Mouse (Mus musculus) embryo, embryonic 9.5 days (tissue): ENCODE results near the gene Agpat4.

Source experiments
- DNase-seq: peaks from one replicate; pipeline ENCODE4 v3.0.0-alpha.2; 2017; ENCODE audit errors: extremely low spot score

Gene Agpat4

DNA sequence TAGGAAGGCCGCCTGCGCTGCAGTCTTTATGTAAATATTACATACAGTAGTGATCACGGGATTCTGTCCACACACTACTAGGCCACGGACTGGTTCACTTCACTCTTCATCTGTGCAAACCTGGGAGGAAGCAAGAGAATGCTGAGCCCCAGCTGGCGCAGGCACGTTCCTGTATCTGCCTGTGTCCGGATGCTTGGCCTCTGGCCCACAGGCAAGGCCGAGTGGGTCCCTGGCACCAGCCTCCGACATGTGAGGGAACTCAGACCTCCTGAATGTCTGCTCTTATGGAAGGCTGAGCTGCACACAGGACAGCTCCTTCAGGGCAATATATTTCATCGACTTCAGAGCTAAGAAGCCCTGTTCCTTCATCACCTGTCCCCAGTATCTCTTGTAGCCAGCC, 109.5 kb downstream of the Agpat4 start:
- no peak for DNase-seq

DNA sequence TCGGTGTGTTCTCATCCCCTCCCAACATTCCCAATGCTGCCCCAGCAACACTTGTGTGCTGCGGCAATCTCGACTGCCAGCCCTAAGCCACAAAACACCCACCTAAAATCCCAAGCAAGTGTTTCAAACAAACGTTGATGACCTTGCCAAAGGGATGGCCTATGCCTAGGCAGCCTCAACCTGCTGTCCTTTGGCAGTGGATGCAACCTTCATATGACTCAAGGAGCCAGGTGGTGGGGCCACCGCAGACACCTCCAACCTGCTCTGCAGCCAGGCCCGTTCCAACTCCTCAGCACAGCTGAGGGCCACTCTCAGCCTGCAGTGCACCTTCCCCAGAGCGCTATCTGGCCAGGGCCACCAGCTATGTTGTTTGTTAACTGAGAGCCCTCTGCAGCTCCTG, 110.0 kb downstream of the Agpat4 start:
- no peak for DNase-seq

DNA sequence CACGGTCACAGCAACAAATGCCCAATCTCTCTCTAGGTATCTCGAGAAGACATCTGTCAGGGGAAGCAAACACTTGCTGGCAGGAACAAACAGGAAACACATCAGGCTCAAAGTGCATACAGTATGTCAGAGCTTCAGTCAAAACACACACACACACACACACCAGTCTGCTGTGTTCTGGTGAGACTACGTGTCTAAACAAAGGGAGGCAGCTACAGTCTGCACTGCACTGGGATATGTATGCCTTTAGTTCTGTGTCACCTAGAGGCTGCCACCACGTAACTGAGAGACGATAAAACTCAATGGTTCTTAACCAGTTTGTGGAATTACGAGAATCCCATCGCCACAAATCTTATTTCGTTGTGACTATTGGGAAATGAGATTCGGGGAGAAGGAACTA, 111.3 kb downstream of the Agpat4 start:
- DNase-seq: no peak

DNA sequence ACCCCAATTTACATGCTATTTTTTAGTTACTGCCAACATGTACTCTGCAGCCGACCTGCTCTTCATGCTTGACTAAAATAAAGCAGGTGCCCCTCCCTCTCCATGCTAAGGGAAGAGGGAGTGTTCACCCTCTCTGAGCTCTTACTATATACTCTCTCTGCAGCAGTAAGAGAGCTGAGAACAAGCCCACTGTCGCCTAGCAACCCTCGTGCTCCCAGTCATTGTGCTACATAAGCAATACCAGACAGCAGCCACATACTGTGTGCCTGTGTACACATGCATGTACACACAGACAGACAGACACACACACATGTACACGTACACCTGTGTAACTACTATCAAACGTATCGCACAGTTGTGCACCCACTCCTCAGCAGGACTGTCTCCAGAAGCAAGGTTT, 111.7 kb downstream of the Agpat4 start:
- no peak for DNase-seq

DNA sequence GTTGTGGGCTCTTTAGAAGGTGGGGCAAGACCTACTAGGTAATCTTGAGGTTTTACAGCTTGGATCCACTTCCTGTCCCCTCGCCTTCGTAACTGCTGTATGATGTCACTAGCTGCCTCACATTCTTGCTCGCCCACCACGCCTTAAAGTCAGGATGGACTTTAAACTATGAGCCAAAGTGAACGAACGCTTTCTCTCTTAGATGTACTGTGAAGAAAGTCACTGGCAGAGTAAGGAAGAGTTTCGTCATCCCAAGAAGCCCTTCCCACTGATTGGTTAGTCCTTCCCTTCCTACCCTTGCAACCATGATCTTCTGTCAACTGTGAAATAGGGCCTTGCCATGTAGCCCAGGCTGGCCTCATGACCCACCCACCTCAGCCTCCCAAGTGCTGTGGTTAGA, 112.6 kb downstream of the Agpat4 start:
- DNase-seq: no peak

DNA sequence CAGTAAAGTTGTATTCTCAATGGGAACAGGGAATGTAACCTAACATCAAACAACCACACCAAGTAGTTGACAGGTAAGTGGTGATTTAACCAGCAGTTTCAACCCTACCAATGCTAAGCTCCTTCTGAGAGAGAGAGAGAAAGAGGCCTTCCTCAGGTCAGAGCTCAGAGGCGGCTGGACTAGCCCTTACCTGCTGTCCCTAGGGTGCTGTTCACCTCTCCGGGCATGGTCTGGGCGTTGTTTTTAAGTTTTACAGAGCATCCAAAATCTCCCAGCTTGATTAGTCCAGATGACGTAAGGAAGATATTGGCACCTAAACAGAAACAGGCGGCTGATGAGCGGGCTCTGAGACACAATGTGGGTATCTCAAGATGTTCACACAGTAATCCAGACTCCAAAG, 114.2 kb downstream of the Agpat4 start:
- DNase-seq: no peak

DNA sequence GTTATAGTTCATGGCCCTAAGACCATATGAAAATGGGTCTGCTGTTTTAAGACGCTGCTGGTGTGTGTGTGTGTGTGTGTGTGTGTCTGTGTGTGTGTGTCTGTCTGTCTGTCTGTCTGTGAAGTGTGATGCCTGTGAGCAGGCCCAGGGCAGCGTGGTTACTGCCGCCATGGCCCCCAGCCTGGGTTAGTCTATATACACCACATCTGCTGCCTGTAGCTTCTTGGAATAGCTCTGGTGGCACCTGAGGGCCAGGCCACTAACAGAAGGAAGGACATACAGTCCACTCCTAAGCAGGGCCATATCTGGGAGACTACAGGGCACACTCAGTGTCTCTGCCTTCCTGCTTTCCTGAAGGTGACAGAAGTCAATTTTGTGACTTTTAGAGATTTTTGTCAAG, 122.2 kb downstream of the Agpat4 start:
- no peak for DNase-seq

DNA sequence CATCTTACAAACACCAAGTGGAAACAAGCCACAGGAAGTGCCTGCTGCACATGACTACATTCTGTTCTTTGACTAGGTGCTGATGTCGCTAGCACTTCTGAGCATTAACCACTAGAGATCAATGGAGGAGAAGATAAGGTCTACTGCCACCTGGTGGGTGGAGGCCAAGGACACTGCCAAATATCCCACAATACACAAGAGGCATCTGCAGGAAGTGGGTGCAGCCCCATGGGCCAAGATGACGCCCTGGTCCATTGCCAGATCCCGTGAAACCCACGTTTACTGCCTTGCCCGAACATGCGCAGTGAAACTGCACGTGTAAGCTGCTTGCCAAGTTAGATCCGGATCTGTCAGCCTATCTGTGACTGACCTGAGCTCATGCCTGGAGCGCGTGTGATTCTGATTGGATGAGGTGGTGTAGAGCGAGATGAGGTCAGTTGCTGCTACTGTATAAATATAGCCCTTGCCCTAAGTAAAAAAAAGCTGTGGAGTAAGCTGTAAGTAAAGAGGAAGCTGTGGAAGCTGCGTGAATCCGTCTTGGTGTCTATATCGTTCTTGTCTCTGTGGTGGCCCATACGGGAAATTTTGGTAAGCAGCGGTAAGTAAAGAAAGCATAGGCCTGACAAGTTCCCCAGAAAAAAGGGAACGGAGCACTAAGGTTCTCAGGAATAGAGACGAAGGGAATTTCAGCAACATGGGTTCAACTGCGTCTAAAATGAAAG, 131.4 kb downstream of the Agpat4 start:
- no peak for DNase-seq

DNA sequence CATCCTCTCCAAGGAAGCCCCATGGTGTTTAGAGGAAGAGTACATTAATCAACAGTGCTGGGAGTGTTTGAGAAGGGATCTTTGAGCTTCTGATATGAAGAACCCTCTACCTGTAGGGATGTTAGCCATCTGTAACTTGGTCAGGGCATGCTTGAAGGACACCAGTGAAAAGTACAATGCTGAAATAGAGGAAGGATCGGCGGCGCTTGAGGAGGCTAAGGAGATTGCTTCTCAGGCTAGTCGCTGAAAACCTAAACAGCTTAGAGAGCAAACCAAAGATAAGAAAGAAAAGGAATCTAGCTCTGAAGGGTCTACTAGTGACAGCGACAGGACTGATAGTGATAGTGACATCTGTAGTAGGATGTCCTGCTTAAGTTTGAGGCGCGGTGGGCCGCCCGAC, 132.1 kb downstream of the Agpat4 start:
- no peak for DNase-seq

DNA sequence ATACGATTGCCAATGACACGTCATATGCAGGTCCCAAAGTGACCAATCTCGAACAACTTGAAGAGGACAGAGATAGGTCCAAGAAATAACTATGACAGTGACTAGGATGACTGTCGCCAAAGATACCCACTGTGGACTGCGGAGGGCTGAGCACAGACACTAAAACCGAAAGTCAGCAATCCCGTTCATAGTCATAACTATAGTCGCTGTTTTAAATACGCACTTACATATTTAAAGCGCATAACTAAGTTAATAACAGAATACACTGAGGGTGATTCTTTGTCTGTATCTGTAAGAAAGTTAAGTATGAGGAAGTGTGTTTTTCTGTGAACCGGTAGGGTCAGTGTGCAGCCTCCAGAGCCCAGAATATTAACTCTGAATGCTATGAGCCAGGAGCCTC, 137.6 kb downstream of the Agpat4 start:
- DNase-seq: no peak

DNA sequence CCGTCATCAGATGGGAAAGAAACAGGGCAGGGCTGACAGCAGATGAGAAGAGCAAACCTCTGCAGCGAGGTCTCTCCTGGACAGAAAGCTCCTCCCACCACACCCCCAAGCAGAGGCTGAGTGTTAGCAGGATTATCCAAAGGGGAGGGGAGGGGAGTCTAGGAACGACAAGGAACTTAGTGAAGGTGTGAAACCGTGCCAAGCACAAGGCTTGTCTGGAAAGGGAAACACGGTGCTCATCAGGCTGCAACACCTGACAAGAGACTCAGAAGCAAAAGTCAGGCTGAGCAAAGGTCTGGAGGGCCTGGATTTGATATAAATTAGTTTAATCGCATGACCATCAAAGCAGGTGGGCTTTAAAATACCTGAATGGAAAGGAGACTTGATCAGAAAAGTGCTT, 140.0 kb downstream of the Agpat4 start:
- no peak for DNase-seq

DNA sequence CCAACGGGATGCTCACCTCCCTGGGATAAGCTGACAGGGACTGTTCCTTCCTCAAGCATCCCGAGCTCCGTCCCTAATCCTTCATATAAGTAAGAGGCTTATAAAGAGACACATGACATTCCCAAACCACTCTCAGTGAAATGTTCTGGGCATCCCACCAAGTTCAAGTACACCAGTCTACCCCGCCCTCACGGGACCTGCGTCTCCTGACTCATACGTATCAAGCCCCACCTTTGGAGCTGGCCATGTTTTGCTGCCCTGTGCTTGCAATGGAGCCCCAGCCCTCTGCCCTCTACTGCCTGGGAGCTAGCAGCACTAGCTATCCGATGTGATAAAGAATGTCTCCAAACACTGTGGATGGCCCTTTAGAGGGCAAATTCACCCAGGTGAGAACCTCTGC, 141.5 kb downstream of the Agpat4 start:
- DNase-seq: no peak

DNA sequence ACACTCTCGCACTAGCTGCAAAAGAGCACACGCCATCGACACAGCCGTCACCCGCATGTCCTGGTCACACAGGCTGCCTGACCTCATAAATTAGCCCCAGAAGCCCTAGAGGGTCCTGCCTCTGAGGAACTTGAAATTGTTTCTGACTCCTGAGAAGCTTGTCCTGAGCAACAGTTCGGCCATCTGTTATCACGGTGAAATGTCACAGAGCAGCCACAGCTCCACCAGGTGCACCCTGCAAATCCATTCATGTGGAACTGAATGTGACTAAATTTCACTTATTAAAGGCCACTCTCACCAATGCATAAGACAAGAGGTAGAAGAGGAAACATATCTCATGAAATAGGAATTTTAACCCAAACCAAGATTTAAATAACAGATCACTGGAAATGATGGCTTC, 142.9 kb downstream of the Agpat4 start:
- DNase-seq: no peak

DNA sequence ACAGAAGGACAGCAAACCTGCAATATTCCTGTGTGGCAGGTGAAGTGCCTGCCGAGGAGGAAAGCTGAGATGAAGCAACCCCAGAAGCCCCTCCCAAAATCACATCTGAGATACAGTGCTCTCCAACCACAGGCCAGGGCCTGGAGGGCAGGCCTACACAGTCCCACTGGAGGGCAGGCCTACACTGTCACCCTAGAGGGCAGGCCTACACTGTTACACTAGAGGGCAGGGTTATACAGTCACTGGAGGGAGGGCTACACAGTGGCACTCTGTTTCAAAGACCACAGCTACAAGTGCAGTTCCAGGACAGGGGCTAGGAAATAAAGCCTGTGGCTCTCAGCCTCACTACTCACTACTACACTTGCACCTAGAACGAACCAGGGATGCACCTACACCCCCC, 143.4 kb downstream of the Agpat4 start:
- DNase-seq: no peak

DNA sequence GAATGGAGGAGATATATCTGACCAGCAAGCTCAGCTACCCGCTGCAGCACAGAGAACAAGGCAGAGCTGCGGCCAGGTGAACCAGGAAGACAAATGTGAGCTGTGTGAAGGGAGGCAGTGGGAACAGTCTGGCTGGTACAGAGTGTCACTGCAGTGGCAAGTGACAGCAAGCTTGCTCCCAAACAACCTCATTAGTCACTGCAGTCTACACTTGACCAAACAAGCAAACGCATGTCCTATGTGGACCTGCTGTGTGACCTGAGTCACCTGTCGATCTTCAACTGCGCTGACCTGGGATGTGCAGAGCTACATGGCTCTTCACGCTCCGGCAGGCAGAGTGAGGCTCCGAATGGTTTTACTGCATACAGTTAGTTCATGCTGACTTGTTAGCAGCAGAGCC, 144.3 kb downstream of the Agpat4 start:
- DNase-seq: no peak

DNA sequence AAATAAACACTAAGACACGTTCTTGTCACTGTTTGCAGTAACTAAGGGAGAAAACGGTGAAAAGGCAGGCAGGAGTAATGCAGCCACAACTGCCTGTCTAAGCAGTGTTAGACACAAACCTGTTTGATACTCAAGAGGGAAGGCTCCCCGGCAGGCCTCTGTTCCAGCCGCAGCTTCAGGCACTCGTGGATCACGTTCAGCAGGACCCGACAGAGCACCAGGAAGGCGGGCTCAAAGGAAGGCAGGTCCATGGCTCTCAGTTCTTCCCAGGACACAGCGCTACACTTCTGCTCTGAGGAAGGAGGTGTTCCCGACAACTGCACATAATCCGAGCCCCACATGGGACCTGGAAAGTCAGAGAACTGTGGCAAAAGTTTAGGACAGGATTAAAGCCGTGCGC, 145.3 kb downstream of the Agpat4 start:
- no peak for DNase-seq

DNA sequence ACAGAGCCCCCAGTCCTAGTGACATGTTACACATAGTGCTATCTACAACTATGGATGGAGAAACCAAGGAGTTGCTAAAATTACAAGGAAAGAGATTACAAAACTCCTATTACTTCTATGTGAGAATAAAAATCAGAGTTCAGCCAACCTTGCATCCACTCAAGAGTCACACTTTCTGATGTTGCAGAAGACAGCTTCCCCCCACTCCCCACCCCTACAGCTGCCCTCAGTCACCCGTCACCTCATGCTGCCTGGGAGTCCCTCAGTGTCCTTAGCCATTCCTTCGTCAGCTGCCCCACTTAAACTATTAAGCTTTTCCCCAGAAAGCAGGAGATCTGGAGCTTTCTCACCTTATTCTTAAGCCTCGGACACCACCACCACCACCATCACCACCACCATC, 145.8 kb downstream of the Agpat4 start:
- no peak for DNase-seq

DNA sequence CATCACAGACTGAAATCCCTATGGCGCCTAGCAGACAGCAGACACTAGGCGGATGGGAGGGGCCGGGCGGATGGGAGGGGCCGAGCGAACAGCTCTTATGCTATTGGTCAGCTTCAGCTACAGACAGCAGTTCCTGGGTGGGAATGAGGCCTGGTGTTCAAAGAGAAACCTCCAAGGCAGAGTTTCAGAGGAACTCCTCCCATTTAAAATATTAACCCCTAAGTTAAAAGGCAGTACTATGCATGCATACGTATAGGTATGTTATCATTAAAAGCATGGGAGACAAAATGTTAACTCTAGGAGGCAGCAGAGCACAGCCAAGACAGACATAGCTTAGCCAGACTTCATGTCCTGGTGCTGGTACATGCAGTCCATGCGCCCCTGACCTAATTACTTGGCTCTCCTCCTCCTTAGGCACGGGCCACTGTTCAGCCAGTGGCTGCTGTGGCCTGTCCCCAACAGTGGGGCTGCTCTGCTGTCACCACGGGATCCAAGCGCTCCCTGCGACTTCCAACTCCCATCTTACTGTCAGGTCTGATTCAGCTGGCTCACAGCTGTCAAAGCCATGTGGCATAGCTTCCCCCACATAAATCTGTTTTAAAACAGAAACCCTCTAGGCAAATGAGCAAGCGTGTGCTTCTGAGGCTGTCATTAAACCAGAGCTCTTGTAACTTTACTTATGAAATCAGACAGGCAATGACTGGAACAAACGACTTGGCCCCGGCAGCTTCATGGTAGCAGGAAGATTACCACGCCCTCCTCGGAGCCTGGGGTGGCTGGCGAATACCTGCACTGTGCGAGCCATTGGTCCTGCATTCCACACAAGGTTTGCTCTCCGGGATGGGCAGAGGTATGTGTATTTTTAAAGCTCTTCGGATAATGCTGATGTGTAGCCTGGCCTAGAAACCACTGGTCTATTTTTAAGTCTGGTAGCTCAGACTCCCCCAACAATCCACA, 147.7 kb downstream of the Agpat4 start:
- peak; percentile 48 for DNase-seq

DNA sequence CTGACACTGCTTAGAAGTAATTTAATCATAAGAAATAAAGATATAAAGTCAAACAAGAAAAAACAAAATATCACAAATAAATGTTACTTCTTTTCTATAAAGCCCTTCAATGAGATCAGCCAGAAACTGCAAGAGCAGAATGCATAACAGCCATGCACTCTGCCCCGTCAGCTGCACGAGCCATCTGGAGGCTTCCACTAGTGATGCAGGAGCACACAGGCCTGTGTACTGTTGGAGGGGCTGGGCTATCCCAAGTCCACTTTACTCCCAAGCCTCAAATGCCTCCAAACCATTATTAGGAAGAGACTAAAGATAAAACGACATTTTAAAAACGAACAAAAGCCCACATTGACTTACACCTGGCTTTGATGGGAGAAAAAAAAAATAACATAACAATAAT, 149.6 kb downstream of the Agpat4 start:
- no peak for DNase-seq

DNA sequence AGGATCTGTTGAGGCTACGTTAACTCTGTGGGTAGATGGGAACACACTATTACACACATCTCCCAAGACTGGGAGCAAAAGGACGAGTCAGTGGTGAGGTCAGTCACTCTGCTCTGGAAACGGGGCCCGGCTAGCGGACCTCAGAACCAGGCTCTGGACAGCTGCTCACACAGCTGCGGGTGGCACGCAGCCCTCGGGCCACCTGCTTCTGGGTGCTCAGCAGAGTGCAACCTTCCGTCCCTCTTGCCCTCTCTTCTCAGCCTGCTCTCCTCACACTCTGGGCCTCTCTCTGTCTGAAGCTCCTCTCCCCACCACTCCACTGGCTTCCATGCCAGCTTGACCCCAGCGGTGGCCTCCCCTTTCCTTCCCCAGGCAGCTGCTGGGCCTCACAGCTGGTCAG, 150.0 kb downstream of the Agpat4 start:
- no peak for DNase-seq
